Mouse (Mus musculus) forebrain, embryonic 10.5 days (tissue): ENCODE measurements around the gene H6pd. TPM values are rescaled to one million over a fixed set of nuclear protein-coding genes. Genes with fewer than 3 reads are reported as not detected.

Experiments used
- DNase-seq: peaks from one replicate; pipeline ENCODE4 v3.0.0-alpha.2; 2017; ENCODE audit warnings: low spot score; ENCODE audit errors: extremely low spot score
- H3K27ac ChIP-seq: fragments of 300-500 bp; sonication (generic); 2 replicates; pipeline ENCODE4 v1.5.1; 2016; ENCODE audit warnings: mild to moderate bottlenecking
- H3K27me3 ChIP-seq: fragments of 300-500 bp; sonication (generic); 2 replicates; pipeline ENCODE4 v1.6.1; 2016; ENCODE audit warnings: mild to moderate bottlenecking; ENCODE audit not compliant: poor library complexity, severe bottlenecking
- H3K36me3 ChIP-seq: fragments of 300-500 bp; sonication (generic); replicated peaks from 2 replicates; pipeline ENCODE4 v1.6.1; 2016; ENCODE audit warnings: mild to moderate bottlenecking, moderate library complexity
- H3K4me1 ChIP-seq: fragments of 300-500 bp; sonication (generic); 2 replicates; pipeline ENCODE4 v1.6.1; 2016
- H3K4me3 ChIP-seq: fragments of 300-500 bp; sonication (generic); 2 replicates; pipeline ENCODE4 v1.5.1; 2016; ENCODE audit warnings: mild to moderate bottlenecking, moderate library complexity
- H3K9me3 ChIP-seq: fragments of 300-500 bp; sonication (generic); 2 replicates; pipeline ENCODE4 v1.6.1; 2016; ENCODE audit warnings: mild to moderate bottlenecking, moderate library complexity
- WGBS: fragments of 180-500 bp; shearing (Covaris S2); methylation state at CpG from one replicate; pipeline ENCODE4 v1.1.7; 2016; 5-methylcytosine and 5-hydroxymethylcytosine counted together
- polyA plus RNA-seq: library from polyadenylated mRNA; unstranded; fragments of >200 nt; fragmentation: Nextera tagmentation; extraction: Ambion mirVana; gene quantifications from 2 replicates; pipeline ENCODE4 v1.2.1, GENCODE M21; 2016

Gene H6pd
- polyA plus RNA-seq, 1 experiment from 2014 or later = 3.0 TPM

DNA sequence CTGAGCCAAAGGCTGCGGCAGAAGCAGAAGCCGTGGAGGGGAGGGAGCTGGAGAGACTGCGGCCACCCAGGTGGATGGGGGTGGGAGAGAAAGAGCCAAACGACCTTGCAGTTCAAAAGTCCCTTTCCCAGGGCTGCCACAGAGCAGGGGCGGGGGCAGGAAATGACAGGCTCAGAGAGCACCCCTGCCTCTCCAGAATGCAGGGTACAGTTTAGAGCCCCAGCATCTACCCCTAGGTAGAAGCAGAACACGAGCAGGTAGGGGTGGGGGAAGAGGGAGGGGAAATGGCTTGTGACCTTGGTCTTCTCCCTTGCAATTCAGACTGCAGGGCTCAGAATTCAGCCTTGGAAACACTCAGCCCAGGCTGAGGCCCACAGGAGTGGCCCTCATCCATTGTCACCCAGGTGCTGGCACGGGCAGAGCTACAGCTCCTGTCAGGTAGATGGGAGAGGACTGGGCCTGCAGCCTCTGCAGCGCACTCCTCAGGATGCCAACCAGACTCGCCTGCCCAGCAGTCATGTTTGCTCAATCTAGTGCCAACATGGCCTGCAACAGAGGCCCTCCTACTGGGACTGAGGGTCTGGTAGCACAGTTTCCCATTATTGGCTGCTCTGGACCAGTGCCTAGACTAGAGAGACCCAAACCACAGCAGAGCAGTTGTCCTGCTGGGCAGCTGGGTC lies 17.7 kb downstream of the H6pd start:
- no peaks in the 10 kb centered on the region for H3K36me3 ChIP-seq
- peak overlapping the region; percentile 12 for H3K27ac ChIP-seq
- H3K4me3 ChIP-seq = peak overlapping the region; percentile 22; the same call in 1 of the 2 replicates
- no peak for DNase-seq
- peaks cover 46% of the 10 kb centered on the region for H3K27me3 ChIP-seq
- peaks cover 31% of the 10 kb centered on the region for H3K4me1 ChIP-seq
- 34% methylated on average over 9 of the region's 9 CpGs for WGBS
- H3K9me3 ChIP-seq = no peaks in the 10 kb centered on the region

DNA sequence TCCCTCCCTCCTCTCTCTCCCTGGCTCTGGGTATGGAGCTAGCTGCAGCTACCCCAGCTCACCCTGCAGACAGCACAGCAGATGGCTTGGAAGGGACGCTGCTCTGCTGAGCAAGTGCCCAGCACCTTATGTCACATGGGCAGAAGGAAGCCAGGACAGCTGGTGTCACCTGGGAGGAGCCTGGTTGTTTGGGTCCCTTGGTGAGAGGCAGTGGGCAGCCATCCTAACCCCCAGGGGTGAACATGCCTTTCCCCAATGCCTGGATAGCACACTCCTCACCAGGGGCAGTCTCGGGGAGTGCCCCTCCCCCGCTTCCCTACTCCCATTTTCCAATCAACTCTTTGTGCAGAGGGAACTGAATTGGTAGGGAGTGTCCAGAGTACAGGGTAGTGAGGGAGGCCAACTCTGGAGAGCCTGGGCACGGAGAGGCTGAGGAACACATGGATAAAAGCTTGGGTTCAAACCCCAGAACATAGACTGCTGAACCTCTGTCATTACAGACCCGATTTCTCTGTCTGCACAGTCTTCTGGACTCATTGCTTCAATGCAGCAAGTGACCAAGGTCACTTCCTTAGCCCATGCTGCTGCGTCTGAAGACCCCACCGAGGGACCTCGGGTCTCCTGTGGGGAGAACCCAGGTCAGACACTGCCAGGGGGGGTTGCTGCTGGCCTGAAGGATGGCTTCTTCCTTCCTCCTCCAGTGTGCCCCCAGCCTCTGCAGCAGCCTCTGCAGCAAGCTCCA lies 18.4 kb downstream of the H6pd start:
- Histone ChIP-seq H3K27ac (peak overlapping the region; percentile 12), H3K4me3 (peak overlapping the region; percentile 22; the same call in 1 of the 2 replicates)

DNA sequence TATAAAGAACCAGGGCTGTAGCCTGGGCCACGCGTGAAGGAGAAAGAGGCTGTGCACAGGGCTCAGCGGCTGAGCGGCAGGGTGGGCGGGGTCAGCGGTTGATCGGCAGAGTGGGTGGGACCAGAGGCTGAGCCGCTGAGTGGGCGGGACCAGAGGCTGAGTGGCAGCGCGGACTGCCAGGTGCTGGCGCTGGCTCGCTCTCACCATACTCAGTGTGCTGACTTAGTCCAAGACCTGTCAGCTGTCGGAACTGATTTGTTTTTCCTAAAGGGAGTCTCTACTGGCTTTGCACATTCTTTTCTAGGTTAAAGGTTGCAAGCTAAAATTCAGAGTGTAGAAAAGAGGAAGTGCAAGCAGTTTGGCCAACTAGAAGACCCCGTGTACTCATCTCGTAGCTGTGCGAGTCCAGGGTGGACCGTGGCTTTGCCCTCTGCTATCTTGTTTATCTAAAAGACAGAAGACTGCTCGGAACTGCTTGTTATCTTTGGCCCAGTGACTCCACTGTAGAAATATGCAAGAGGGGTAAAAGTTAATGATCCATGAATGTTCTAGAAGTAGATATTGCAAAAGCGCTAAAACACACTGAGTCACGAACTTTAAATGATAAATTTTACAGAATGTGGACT lies 19.8 kb downstream of the H6pd start:
- Histone ChIP-seq H3K4me3 (peak overlapping the region; percentile 42), H3K9me3 (no peaks in the 10 kb centered on the region), H3K27me3 (peaks cover 49% of the 10 kb centered on the region), H3K36me3 (no peaks in the 10 kb centered on the region), H3K4me1 (peaks cover 31% of the 10 kb centered on the region), H3K27ac (0 out of 2 replicates have a peak overlapping the region, but pooled peaks have one; percentile 27)
- peak; percentile 84 for DNase-seq
- WGBS = 12% methylated on average over 21 of the region's 21 CpGs

More for the DNA sequence above, 18.4 kb downstream of the H6pd start:
- Histone ChIP-seq H3K27me3 (peaks cover 46% of the 10 kb centered on the region), H3K4me1 (peaks cover 31% of the 10 kb centered on the region), H3K9me3 (no peaks in the 10 kb centered on the region), H3K36me3 (no peaks in the 10 kb centered on the region)
- DNase-seq = no peak
- 2% methylated on average over 8 of the region's 8 CpGs for WGBS

DNA sequence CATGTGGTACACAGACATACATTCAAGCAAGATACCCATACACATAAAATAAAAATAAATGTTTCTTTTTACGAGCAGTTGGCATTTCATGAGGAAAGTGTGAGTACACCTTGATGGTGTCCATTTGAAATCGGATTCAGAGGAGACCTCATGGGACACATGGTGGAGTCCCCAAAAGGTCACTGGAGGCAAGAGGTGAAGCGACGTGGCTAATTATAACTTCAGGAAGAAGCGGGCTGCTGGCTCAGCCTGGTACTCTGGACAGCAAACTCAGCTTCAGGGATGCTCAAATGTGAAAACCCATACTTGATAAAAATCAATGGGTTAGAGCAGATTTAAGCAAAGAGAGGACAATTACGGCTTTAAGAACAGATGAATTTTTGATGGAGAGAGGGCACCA lies 20.5 kb downstream of the H6pd start:
- Histone ChIP-seq H3K27me3 (peaks cover 49% of the 10 kb centered on the region), H3K4me3 (peak overlapping the region; percentile 42), H3K9me3 (no peaks in the 10 kb centered on the region), H3K4me1 (peaks cover 31% of the 10 kb centered on the region), H3K36me3 (no peaks in the 10 kb centered on the region), H3K27ac (no peak overlapping the region)
- DNase-seq = no peak
- 83% methylated on average over 6 of the region's 6 CpGs for WGBS

DNA sequence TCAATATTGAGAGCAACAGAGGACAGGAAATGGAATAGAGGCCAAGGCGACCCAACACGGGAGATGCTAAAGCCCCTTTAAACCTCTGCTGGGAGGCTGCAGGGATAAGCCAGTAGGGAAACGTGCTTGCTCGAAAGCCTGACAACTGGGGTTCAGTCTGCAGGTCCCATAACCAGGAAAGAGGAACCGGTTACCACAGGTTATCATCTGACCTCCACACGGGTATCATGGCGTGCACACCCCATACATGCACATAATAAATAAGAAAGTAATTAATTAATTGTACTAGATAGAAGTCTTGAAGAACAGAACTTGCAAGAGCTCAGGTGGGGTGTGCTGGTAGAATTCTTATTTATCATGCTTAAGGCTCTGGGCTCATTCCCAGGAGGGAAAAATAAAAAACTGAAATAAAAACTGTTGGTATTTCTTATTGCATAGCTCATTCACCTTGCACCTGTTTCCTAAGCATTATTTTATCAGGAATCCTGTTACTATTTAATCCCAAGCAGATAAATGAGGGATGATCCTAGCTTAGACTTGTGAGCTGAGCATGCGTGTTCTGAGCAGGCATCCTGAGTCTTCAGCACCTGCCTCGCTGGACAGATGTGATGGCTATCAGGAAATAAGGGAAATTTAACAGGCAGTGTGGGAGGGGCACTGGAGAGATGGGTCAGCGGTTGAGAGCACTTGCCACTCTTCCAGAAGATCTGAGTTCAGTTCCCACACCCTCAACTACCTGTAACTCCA lies 22.0 kb downstream of the H6pd start:
- Histone ChIP-seq H3K4me3 (no peak overlapping the region), H3K27ac (no peak overlapping the region), H3K4me1 (peaks cover 31% of the 10 kb centered on the region), H3K27me3 (peaks cover 42% of the 10 kb centered on the region), H3K36me3 (no peaks in the 10 kb centered on the region), H3K9me3 (no peaks in the 10 kb centered on the region)
- WGBS = 79% methylated on average over 10 of the region's 10 CpGs
- no peak for DNase-seq

DNA sequence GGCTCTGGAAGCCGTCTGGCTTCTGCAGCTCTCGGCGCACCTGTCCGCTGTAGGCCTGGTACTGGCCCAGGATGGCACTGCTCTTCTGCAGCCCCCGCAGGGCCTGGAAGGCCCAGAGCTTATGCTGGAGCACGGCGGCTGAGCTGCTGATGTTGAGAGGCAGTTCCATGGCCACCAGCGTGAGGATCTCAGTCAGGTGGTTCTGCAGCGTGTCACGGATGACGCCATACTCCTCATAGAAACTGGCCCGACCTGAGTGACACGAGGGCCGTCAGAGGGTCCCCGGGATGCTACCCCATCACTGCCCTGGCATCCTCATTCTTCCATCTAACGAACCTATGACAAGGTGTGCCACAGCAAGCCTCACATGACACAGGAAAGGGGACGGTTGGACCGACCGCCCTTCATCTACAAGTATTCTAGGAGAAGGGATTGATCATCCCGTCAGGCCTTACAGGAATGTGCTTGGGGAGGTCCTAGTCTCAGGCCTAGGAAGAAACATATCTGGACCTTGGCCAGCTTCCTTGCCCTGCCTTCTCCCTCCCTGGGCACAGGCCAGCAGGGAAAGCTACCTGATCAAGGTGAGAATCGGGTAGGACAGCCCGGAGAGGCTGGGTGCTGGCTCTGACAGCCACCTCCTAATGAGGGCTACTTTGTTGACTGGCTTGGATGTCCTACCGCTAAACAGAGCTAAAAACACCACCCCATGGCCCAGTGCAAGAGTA lies 24.7 kb downstream of the H6pd start:
- Histone ChIP-seq H3K9me3 (no peaks in the 10 kb centered on the region), H3K4me1 (peaks cover 25% of the 10 kb centered on the region), H3K27me3 (peaks cover 35% of the 10 kb centered on the region), H3K4me3 (no peak overlapping the region), H3K36me3 (no peaks in the 10 kb centered on the region), H3K27ac (no peak overlapping the region)
- 92% methylated on average over 23 of the region's 23 CpGs for WGBS
- no peak for DNase-seq

DNA sequence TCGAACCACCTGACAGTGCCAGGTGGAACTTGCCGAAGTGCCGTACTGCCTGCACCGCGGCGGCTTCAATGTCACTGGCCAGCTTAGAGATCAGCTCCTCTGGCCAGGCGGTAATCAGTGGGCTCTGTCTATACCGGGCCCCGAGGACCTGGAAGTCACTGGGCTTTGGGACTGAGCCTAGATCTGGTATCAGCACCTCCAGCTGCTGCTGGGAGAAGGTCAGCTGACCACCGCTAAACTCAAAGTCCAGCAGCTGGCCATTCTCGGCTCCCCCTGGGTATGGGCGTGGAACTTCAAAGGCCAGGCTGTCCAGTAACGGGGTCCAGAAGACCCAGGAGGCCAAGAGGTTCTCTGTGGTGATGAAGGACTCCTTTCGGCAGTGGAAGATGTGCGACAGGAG lies 26.7 kb downstream of the H6pd start:
- DNase-seq = no peak
- H3K27me3 ChIP-seq = peaks cover 41% of the 10 kb centered on the region
- H3K36me3 ChIP-seq = no peaks in the 10 kb centered on the region
- 89% methylated on average over 15 of the region's 15 CpGs for WGBS
- H3K9me3 ChIP-seq = no peaks in the 10 kb centered on the region
- 0 out of 2 replicates have a peak overlapping the region, but pooled peaks have one; percentile 20 for H3K27ac ChIP-seq
- H3K4me1 ChIP-seq = peaks cover 29% of the 10 kb centered on the region
- H3K4me3 ChIP-seq = no peak overlapping the region

DNA sequence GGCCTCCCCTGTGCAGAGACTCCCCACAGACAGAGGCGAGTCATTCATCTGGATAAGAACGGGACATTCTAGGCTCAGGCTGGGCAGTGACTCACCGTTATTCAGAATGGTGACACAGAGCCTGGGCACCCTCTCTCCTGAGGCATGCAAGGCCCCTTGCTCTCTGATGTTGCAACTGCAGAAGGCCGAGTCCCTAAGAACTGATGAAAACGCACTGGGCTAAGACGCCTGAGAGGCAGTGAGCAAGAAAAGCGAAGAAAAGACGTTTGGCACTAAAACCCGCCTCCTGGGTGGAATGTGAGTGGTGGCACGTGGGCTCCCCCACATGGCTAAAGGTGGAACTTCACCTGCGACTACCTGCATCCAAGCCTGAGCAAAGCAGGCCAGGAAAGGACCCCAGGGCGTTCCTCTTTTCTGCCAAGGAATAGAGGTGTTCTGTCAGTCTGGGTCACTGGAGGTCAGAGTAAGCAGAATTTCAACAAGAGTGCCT lies 29.0 kb downstream of the H6pd start:
- peak overlapping the region; percentile 46 for H3K4me3 ChIP-seq
- H3K27ac ChIP-seq = peak overlapping the region; percentile 79
- peaks cover 42% of the 10 kb centered on the region for H3K27me3 ChIP-seq
- peaks cover 41% of the 10 kb centered on the region for H3K4me1 ChIP-seq
- H3K36me3 ChIP-seq = no peaks in the 10 kb centered on the region
- DNase-seq = peak; percentile 84
- WGBS = 3% methylated on average over 12 of the region's 12 CpGs
- H3K9me3 ChIP-seq = no peaks in the 10 kb centered on the region

DNA sequence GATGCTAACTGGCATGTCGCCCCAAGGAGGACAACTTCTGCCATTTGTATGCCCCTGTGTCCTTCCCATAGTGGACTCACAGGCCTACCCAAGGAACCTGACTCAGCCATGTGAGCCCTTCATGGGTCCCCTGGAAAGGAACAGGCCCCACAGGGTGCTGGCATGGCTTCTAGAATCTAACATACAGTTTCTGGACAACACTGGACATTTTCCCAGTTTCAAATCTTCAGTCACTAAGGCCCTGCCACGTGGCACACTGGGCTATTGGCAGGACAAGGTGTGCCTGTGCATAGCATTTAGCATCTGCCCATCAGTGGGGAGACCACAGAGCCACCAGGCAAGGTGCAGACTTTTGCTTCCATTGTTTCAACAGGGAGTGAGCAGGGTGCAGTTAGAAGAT lies 30.0 kb downstream of the H6pd start:
- no peak overlapping the region for H3K4me3 ChIP-seq
- H3K27me3 ChIP-seq = peaks cover 40% of the 10 kb centered on the region
- H3K36me3 ChIP-seq = no peaks in the 10 kb centered on the region
- H3K9me3 ChIP-seq = no peaks in the 10 kb centered on the region
- H3K4me1 ChIP-seq = peaks cover 41% of the 10 kb centered on the region
- DNase-seq = no peak
- H3K27ac ChIP-seq = 0 out of 2 replicates have a peak overlapping the region, but pooled peaks have one; percentile 48
- WGBS = 82% methylated on average over 2 of the region's 2 CpGs

DNA sequence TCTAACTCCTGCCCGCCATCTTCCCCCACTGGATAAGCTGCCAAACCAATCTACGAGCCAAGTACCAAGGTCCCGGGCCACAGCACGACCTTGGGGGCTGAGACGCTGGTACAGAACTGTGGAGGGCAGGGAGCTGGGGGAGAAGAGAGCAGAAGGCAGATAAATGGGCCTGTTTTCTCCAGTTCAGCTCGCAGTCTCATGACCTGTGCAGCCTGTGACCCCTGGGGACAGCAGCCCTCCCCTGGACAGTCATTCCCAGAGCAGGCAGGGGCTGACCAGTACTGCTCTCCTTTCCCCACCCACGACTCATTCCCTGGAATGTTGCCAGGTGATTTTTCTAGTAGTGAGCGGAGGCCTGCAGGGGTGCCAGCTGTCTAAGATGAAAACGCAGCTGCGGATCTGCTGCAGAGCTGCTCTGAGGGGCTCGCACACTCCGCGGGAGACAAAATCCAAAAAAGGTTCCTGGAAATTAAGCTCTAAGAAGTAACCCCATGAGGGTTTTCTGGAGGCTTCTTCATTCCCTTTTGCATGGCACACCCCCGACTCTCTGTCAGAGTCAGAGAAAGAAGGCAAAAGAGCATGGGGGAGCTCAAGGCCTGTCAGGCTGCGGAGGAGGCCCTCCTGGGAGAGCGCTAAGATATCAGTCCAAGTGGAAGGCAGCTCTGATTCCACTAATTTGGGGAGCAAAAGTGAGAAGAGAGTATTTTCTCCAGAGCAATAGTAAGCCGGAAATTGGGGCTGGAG lies 30.9 kb downstream of the H6pd start:
- no peaks in the 10 kb centered on the region for H3K36me3 ChIP-seq

DNA sequence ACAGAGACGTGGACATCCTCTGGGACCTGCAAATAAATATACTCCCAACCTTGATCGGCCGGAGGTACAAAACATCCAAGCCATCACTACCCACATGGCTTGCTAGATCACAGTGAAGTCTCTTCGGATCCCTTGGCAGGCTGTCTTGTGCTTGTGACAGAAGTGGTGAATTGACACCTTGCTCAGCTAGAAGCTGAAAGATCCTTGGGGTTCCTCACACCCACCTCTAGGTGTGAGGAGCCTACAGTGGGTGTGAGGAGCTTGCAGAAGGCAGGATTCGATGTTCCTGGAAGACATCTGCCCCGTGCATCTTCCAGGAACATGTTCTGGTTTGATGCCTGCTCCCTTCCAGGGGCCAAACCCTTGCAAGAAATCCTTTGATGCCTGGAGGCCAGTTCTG lies 31.6 kb downstream of the H6pd start:
- H3K4me1 ChIP-seq = peaks cover 41% of the 10 kb centered on the region
- no peaks in the 10 kb centered on the region for H3K9me3 ChIP-seq
- H3K27ac ChIP-seq = no peak overlapping the region
- H3K27me3 ChIP-seq = peaks cover 40% of the 10 kb centered on the region
- 87% methylated on average over 6 of the region's 6 CpGs for WGBS
- DNase-seq = no peak
- H3K36me3 ChIP-seq = no peaks in the 10 kb centered on the region
- H3K4me3 ChIP-seq = no peak overlapping the region

More for the DNA sequence above, 30.9 kb downstream of the H6pd start:
- Histone ChIP-seq H3K27ac (0 out of 2 replicates have a peak overlapping the region, but pooled peaks have one; percentile 25), H3K4me1 (peaks cover 41% of the 10 kb centered on the region), H3K4me3 (no peak overlapping the region), H3K9me3 (no peaks in the 10 kb centered on the region), H3K27me3 (peaks cover 40% of the 10 kb centered on the region)
- DNase-seq = no peak
- WGBS = 81% methylated on average over 17 of the region's 17 CpGs
